Mouse (Mus musculus) spleen, adult 2 months (tissue): ENCODE measurements around the gene Olfr1410.

ENCODE experiments used
- CTCF ChIP-seq: fragments of 200-500 bp; IDR thresholded peaks from 2 replicates; pipeline ENCODE4 v1.5.1; 2011; ENCODE audit warnings: mild to moderate bottlenecking, inconsistent platforms; ENCODE audit not compliant: insufficient read depth, insufficient read length, insufficient replicate concordance; ENCODE audit errors: extremely low read depth
- POLR2A ChIP-seq: fragments of 200-500 bp; IDR thresholded peaks from 2 replicates; pipeline ENCODE4 v1.6.1; 2011; ENCODE audit warnings: low read depth, low read length, inconsistent platforms

GRCm38 (mm10) chr1:92611008-92611407 is 5.4 kb downstream of the Olfr1410 start:
- TF ChIP-seq CTCF, result peak; percentile 67; the same call in 1 of the 2 replicates
- TF ChIP-seq POLR2A, result no peak
